Mouse (Mus musculus): ENCODE data around the gene Gemin8. TPM values are rescaled to one million over a fixed set of nuclear protein-coding genes. Genes with fewer than 3 reads are reported as not detected.
A peak's percentile ranks its signal among the peaks of the same experiment; 100 is the strongest.

The Gemin8 gene
- polyA plus RNA-seq, 1 experiment from 2014 or later, result 7.9 TPM

GRCm38 (mm10) chrX:166170800-166171738, 815 bp downstream of the Gemin8 start:
- H3K9ac ChIP-seq (replicated peaks; ENCODE audit: low read depth), result 0 out of 2 replicates have a peak overlapping the region, but pooled peaks have one; percentile 8
- H3K4me2 ChIP-seq (replicated peaks; ENCODE audit: low read depth, low read length), result peak overlapping the region; percentile 57
- H3K9me3 ChIP-seq (ENCODE audit: low read length), result no peaks in the 10 kb centered on the region
- no peaks in the 10 kb centered on the region for H3K36me3 ChIP-seq (ENCODE audit: insufficient read depth, low read length)
- H3K4me1 ChIP-seq (ENCODE audit: insufficient read depth, low read depth, low read length), result no peaks in the 10 kb centered on the region
- no peak for TF ChIP-seq CTCF (IDR thresholded peaks at IDR 0.05)
- 0 out of 2 replicates have a peak, but pooled peaks have one; percentile 19 for TF ChIP-seq EP300 (IDR thresholded peaks at IDR 0.05)
- peak overlapping the region; percentile 50 for H3K4me3 ChIP-seq (ENCODE audit: low read depth, low read length)
- no peaks in the 10 kb centered on the region for H3K27me3 ChIP-seq (replicated peaks; ENCODE audit: insufficient read depth, low read length)
- WGBS, result 17% methylated on average over 9 of the region's 9 CpGs
- H3K27ac ChIP-seq (ENCODE audit: low read length), result peak overlapping the region; percentile 32; the same call in 1 of the 2 replicates
- ATAC-seq (no peak), DNase-seq (ENCODE audit: low spot score) (peak; percentile 18)

- Histone ChIP-seq H3K27me3 (replicated peaks; ENCODE audit: insufficient read depth, low read length) (no peaks in the 10 kb centered on the region), H3K27ac (ENCODE audit: low read length) (no peak overlapping the region), H3K4me3 (ENCODE audit: low read depth, low read length) (no peak overlapping the region), H3K9ac (replicated peaks; ENCODE audit: low read depth) (no peak overlapping the region), H3K36me3 (ENCODE audit: insufficient read depth, low read length) (no peaks in the 10 kb centered on the region), H3K4me1 (ENCODE audit: insufficient read depth, low read depth, low read length) (no peaks in the 10 kb centered on the region), H3K4me2 (replicated peaks; ENCODE audit: low read depth, low read length) (no peak overlapping the region), H3K9me3 (ENCODE audit: low read length) (no peaks in the 10 kb centered on the region)
- WGBS, result 39% methylated on average over 4 of the region's 4 CpGs
- no peak for TF ChIP-seq CTCF (IDR thresholded peaks at IDR 0.05)
- ATAC-seq, result no peak
- DNase-seq (ENCODE audit: low spot score), result peak; percentile 17
Observed at GRCm38 (mm10) chrX:166172041-166172440, 1.8 kb downstream of the Gemin8 start.

GRCm38 (mm10) chrX:166172661-166173060, 2.4 kb downstream of the Gemin8 start:
- no peak overlapping the region for H3K27ac ChIP-seq (ENCODE audit: low read length)
- DNase-seq (ENCODE audit: low spot score) (peak; percentile 56), ATAC-seq (no peak)
- no peaks in the 10 kb centered on the region for H3K36me3 ChIP-seq (ENCODE audit: insufficient read depth, low read length)
- no peak overlapping the region for H3K9ac ChIP-seq (replicated peaks; ENCODE audit: low read depth)
- no peak for TF ChIP-seq EP300 (IDR thresholded peaks at IDR 0.05)
- TF ChIP-seq CTCF (IDR thresholded peaks at IDR 0.05), result no peak
- no peaks in the 10 kb centered on the region for H3K9me3 ChIP-seq (ENCODE audit: low read length)
- H3K4me2 ChIP-seq (replicated peaks; ENCODE audit: low read depth, low read length), result no peak overlapping the region
- WGBS, result 22% methylated on average over 3 of the region's 3 CpGs
- H3K27me3 ChIP-seq (replicated peaks; ENCODE audit: insufficient read depth, low read length), result no peaks in the 10 kb centered on the region
- H3K4me3 ChIP-seq (ENCODE audit: low read depth, low read length), result no peak overlapping the region
- H3K4me1 ChIP-seq (ENCODE audit: insufficient read depth, low read depth, low read length), result no peaks in the 10 kb centered on the region

GRCm38 (mm10) chrX:166173796-166174195, 3.5 kb downstream of the Gemin8 start:
- H3K27ac ChIP-seq (ENCODE audit: low read length), result no peak overlapping the region
- H3K4me1 ChIP-seq (ENCODE audit: insufficient read depth, low read depth, low read length), result no peaks in the 10 kb centered on the region
- no peak overlapping the region for H3K4me2 ChIP-seq (replicated peaks; ENCODE audit: low read depth, low read length)
- no peaks in the 10 kb centered on the region for H3K36me3 ChIP-seq (ENCODE audit: insufficient read depth, low read length)
- DNase-seq (ENCODE audit: low spot score) (no peak), ATAC-seq (no peak)
- H3K9me3 ChIP-seq (ENCODE audit: low read length), result no peaks in the 10 kb centered on the region
- H3K4me3 ChIP-seq (ENCODE audit: low read depth, low read length), result no peak overlapping the region
- TF ChIP-seq CTCF (IDR thresholded peaks at IDR 0.05) (no peak), EP300 (IDR thresholded peaks at IDR 0.05) (no peak)
- WGBS, result 56% methylated on average over 7 of the region's 7 CpGs
- no peaks in the 10 kb centered on the region for H3K27me3 ChIP-seq (replicated peaks; ENCODE audit: insufficient read depth, low read length)
- H3K9ac ChIP-seq (replicated peaks; ENCODE audit: low read depth), result no peak overlapping the region

- Histone ChIP-seq H3K27me3 (replicated peaks; ENCODE audit: insufficient read depth, low read length) (no peaks in the 10 kb centered on the region), H3K27ac (ENCODE audit: low read length) (no peak overlapping the region), H3K9ac (replicated peaks; ENCODE audit: low read depth) (no peak overlapping the region), H3K9me3 (ENCODE audit: low read length) (no peaks in the 10 kb centered on the region), H3K4me2 (replicated peaks; ENCODE audit: low read depth, low read length) (no peak overlapping the region), H3K4me1 (ENCODE audit: insufficient read depth, low read depth, low read length) (no peaks in the 10 kb centered on the region), H3K4me3 (ENCODE audit: low read depth, low read length) (no peak overlapping the region), H3K36me3 (ENCODE audit: insufficient read depth, low read length) (no peaks in the 10 kb centered on the region)
- no peak for TF ChIP-seq EP300 (IDR thresholded peaks at IDR 0.05)
- TF ChIP-seq CTCF (IDR thresholded peaks at IDR 0.05), result no peak
- 87% methylated on average over 7 of the region's 7 CpGs for WGBS
- ATAC-seq (no peak), DNase-seq (ENCODE audit: low spot score) (no peak)
Observed at GRCm38 (mm10) chrX:166177929-166178328, 7.7 kb downstream of the Gemin8 start.

- H3K36me3 ChIP-seq (ENCODE audit: insufficient read depth, low read length), result no peaks in the 10 kb centered on the region
- TF ChIP-seq CTCF (IDR thresholded peaks at IDR 0.05) (no peak), EP300 (IDR thresholded peaks at IDR 0.05) (no peak)
- no peaks in the 10 kb centered on the region for H3K4me1 ChIP-seq (ENCODE audit: insufficient read depth, low read depth, low read length)
- H3K4me2 ChIP-seq (replicated peaks; ENCODE audit: low read depth, low read length), result no peak overlapping the region
- no peak overlapping the region for H3K27ac ChIP-seq (ENCODE audit: low read length)
- H3K9me3 ChIP-seq (ENCODE audit: low read length), result no peaks in the 10 kb centered on the region
- WGBS, result 82% methylated on average over 3 of the region's 3 CpGs
- H3K9ac ChIP-seq (replicated peaks; ENCODE audit: low read depth), result no peak overlapping the region
- H3K27me3 ChIP-seq (replicated peaks; ENCODE audit: insufficient read depth, low read length), result no peaks in the 10 kb centered on the region
- no peak for ATAC-seq
- H3K4me3 ChIP-seq (ENCODE audit: low read depth, low read length), result no peak overlapping the region
- DNase-seq (ENCODE audit: low spot score), result no peak
Observed at GRCm38 (mm10) chrX:166183094-166183493, 12.8 kb downstream of the Gemin8 start.
